Mouse (Mus musculus) cerebellum, adult 9-10 months (tissue): ENCODE measurements around the gene Lrrc8d.
"Not testable (repeated sequence)": the region's sequence is repeated elsewhere in the genome, so short reads cannot be mapped to it uniquely, and the experiment has no call there.

Experiments
- DNase-seq: peaks from one replicate; pipeline ENCODE4 v3.0.0; 2022

Lrrc8d gene

GRCm38 (mm10) chr5:105685780-105686305, 13.9 kb upstream of the Lrrc8d start:
- DNase-seq = not testable (repeated sequence)

GRCm38 (mm10) chr5:105686331-105686995, 13.3 kb upstream of the Lrrc8d start:
- no peak for DNase-seq

GRCm38 (mm10) chr5:105690502-105691454, 9.0 kb upstream of the Lrrc8d start:
- no peak for DNase-seq

- no peak for DNase-seq
These were observed 8.1 kb upstream of the Lrrc8d start for GRCm38 (mm10) chr5:105691645-105692044.

- DNase-seq = no peak
These were observed 5.3 kb upstream of the Lrrc8d start for GRCm38 (mm10) chr5:105694339-105694930.

- DNase-seq = no peak
These were observed 3.7 kb upstream of the Lrrc8d start for GRCm38 (mm10) chr5:105696049-105696448.

- no peak for DNase-seq
These were observed 1.9 kb upstream of the Lrrc8d start for GRCm38 (mm10) chr5:105697886-105698285.

- peak; percentile 54 for DNase-seq
These were observed 1.1 kb upstream of the Lrrc8d start for GRCm38 (mm10) chr5:105698694-105699093.

GRCm38 (mm10) chr5:105700070-105700851, 492 bp downstream of the Lrrc8d start:
- peak; percentile 68 for DNase-seq

GRCm38 (mm10) chr5:105701326-105701725, 1.6 kb downstream of the Lrrc8d start:
- peak; percentile 29 for DNase-seq

GRCm38 (mm10) chr5:105701844-105702243, 2.1 kb downstream of the Lrrc8d start:
- no peak for DNase-seq

GRCm38 (mm10) chr5:105702580-105703285, 3.0 kb downstream of the Lrrc8d start:
- no peak for DNase-seq

- DNase-seq = no peak
These were observed 3.5 kb downstream of the Lrrc8d start for GRCm38 (mm10) chr5:105703286-105703655.

GRCm38 (mm10) chr5:105704573-105704972, 4.8 kb downstream of the Lrrc8d start:
- no peak for DNase-seq

- DNase-seq = no peak
These were observed 6.9 kb downstream of the Lrrc8d start for GRCm38 (mm10) chr5:105706635-105707034.

- DNase-seq = no peak
These were observed 8.5 kb downstream of the Lrrc8d start for GRCm38 (mm10) chr5:105708276-105708675.

GRCm38 (mm10) chr5:105710473-105710872, 10.7 kb downstream of the Lrrc8d start:
- DNase-seq = no peak

GRCm38 (mm10) chr5:105714446-105714845, 14.7 kb downstream of the Lrrc8d start:
- DNase-seq = no peak

GRCm38 (mm10) chr5:105715095-105715494, 15.3 kb downstream of the Lrrc8d start:
- DNase-seq = no peak

GRCm38 (mm10) chr5:105715531-105716124, 15.9 kb downstream of the Lrrc8d start:
- no peak for DNase-seq

- DNase-seq = no peak
These were observed 17.5 kb downstream of the Lrrc8d start for GRCm38 (mm10) chr5:105717294-105717693.
